Mouse (Mus musculus) spleen, adult 12 weeks (tissue): Measurements from ENCODE around the gene Gm2956.
"Not testable (repeated sequence)": the region's sequence is repeated elsewhere in the genome, so short reads cannot be mapped to it uniquely, and the experiment has no call there.

Experiments used
- DNase-seq: peaks from one replicate; pipeline ENCODE4 v3.0.0; 2022; ENCODE audit warnings: low spot score

Gm2956 gene

GRCm38 (mm10) chr14:3332087-3332677 lies at the start of gene Gm2956:
Gene Gm2956 (plus strand): TSS chr14:3332627.
- not testable (repeated sequence) for DNase-seq

GRCm38 (mm10) chr14:3333406-3333805 lies 979 bp downstream of the Gm2956 start:
- not testable (repeated sequence) for DNase-seq

GRCm38 (mm10) chr14:3394793-3395192 lies 62.4 kb downstream of the Gm2956 start, which contains the start of gene Gm10413:
Gene Gm10413 (plus strand): TSS chr14:3395093.
- not testable (repeated sequence) for DNase-seq
